Mouse (Mus musculus) yolk sac, embryonic 10.5 days (tissue): ENCODE data around the gene Iqcj.

Experiments
- DNase-seq: peaks from one replicate; pipeline ENCODE4 v3.0.0-alpha.2; 2017; ENCODE audit warnings: low spot score

Gene Iqcj

DNA sequence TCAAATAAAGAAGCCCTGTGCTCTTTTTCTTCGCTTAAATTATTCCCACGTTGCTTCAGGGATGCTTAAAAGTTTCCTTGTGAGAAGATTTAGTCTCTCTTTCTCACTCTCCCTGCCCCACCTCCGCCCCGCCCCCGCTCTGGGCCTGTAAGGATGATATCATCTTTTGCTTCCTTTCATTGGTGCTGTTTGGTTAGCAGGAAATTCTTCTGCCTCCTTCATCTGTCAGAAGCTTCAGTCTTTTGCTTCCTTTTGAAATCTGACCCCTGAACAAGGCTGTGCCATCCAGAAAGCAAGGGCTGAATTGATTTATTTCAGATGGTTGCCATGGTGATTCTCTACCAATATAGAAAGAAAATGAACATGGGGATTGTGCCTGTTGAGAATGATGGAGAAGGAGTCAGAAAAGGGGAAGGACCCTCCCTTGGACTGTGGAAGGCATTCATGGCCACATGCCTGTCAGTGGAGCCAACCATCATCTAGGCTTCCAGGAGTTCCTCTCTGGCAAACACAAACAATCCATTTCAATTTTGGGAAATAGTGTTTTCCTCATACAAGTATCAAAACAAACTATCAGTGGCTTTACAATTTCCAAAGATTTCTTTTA is 62.5 kb downstream of the Iqcj start:
- DNase-seq, result peak; percentile 25

DNA sequence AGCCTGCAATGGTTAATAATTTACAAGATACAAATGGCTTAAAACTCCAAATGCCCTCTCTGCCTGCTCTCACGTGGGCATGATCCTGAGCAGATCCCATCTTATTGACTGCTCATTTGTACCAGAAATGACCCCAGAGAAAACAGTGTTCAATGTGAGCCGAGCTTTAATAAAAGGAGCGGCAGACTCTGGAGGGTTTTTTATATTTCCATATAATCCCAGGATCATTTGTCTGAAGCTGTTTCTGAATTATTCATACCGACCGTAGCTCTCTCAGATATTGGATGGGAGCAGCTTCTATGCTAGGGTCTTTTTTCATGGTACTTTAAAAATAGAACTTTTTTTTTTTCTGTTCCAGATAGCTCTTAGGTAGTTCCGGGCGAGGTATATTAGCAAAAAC is 67.7 kb downstream of the Iqcj start:
- DNase-seq, result no peak

DNA sequence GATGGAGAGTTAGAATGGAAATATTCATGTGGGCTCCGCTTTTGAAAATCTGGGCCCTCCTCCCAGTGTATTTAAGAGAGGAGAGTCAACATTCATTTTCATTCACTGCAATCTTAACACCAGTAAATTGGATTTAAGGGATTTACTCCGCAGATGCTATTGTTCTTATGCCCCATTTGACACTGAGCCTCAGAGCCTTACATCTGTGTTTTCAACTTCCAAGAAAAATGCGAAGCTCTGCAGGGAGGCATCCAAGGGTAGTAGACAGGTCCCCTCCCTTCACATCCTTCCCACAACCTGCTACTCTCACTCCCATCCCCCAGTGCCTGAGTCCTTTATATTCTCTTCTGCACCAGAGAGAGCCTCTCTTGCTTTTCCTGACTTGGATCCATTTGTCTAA is 68.1 kb downstream of the Iqcj start:
- no peak for DNase-seq

DNA sequence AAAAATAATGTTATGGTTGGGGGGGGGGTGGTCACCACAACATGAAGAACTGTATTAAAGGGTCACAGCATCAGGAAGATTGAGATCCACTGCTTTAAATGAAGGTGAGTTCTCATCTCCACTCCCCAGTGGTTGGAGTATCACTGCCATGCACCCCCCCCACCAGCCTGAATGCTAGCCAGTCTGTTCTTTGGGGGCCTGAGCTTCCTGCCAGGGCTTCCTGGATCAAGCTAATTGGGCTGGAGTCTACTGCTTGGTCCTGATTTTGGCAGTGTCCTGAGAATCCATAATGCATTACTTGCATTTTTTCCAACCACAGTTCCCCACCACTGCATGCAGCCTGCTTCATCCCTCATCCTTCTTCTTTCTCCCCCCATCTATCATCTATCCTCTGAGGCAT is 68.7 kb downstream of the Iqcj start:
- DNase-seq, result no peak

DNA sequence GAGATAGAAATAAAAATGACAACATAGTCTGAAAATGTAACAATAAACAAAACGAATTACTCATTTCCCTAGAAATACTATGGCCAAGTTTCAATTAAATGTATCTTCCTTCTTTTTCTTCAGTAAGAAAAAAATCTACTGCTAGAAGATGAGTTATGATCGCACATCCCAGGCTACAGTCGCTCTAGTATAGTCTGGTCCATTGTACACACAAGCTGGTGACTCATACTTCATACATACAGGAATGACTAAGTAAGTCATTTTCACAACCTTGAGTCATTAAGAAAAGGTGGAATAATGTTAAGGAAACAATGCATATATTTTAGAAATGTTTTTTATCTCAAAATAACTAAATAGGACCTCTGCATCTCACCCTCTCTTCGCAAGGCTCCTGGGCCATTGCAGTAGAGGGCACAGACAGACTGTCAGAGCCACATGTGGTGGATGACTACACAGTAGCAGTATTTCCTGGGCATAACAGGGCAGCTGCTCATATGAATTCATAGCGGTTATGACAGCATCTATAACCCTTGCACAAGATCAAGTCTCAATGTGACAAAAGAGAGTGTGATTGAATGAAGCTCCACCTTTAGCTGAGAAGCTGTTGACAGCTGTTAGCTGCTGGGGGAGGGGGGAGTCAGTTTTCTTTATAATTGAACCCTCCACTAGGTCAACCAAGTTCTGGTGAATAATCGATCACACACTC is 70.1 kb downstream of the Iqcj start:
- no peak for DNase-seq

DNA sequence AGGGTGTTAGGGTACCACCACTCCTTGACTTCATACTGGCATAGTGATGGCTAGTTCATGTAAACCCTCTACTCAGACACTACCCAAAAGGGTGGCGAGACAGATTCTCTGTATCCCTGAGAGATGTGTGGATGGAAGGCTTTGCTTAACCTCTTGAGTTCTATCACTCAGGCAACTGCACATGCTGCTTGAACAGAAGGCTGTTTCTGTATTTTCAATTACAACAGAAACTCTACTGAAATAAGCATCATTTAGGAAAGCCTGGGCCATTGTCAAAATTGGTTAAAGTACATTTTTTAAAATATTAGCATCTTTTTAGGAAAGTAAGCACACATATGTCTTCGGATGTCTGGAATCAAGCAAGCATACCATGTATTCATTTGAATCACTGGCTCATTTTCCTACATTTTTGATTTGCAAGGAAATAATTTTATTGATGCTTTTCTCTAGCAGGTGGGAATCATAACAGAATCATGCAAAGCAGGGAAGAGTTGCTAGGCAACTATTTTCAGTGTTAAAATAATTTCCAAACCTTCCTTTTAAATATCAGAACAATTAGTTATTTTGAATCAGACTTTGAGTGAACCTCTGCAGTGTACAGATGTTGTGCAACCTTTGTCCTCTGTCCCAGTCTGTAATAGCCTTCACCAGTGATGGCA is 82.4 kb downstream of the Iqcj start:
- DNase-seq, result no peak

DNA sequence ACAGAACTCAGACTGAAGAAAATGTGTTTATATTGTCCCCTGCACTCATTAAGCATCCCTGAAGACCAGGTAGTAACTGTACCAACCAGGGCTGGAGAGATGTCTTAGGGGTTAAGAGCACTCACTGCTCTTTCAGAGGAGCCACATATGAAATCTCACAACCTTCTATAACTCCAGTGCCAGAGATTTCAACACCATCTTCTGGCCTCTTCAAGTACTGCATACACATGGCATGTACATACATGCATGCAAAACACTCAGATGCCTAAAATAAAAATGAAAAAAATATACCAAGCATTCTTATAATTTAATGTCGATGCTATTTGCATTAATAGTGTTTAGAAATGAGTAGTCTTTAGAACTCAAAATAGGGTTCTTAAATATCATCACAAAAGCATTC is 88.0 kb downstream of the Iqcj start:
- DNase-seq, result no peak

DNA sequence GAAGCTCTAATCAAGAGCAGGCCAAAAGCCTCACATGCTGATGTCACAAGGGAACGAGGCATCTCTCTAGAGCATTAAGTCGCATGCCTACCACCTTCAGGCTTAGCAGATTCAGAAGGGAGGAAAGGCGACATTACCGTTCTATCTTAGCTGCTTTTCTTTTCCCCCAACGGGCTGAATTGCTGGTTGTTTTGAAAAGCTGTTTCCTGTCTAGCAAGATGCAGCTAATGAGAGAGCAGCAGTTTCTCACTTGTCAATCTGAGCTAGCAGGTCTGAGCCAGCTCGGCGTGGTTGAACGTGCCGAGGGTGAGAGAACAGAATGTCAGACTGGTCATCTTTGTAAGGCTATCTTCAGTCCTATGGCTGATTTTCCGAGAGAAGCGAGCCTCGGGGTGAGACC is 91.3 kb downstream of the Iqcj start:
- no peak for DNase-seq

DNA sequence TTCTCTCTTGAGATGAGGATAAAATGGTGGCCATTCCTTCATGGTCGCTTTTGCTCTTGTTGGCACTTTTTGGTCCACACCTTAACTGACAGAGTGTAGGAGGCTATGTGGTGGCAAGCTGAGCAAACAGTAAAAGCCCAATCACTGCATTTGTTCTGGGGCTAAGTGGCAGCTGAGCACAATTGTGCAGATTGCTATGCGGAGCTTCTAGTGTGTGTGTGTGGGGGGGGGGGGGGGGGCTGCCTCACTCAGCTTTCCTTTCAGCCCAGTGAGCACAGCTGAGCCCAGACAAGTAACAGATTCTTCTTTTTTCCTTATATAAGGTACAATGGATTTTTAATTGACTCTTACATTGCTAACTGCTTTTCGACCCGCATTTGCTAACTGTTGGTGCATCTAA is 110.4 kb downstream of the Iqcj start:
- DNase-seq, result no peak

DNA sequence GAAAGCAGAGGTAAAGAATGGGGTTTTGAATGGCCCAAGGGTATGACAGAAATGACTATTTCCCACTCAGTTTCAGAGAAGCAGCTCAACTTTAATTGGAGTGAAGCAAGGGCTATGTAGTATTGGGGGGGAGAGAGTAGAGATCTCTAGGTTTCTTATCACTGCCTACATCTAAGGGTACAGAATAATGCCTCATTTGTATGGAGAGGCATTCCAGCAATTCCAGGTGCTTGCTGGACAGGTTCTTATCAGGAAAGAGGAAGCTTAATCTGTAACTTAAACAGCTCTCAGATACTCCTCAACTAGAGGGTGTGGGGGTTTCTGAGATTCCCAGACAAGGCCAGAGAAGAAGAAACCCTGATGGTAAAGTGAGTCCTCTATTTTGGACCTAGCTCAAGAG is 120.3 kb downstream of the Iqcj start:
- no peak for DNase-seq

DNA sequence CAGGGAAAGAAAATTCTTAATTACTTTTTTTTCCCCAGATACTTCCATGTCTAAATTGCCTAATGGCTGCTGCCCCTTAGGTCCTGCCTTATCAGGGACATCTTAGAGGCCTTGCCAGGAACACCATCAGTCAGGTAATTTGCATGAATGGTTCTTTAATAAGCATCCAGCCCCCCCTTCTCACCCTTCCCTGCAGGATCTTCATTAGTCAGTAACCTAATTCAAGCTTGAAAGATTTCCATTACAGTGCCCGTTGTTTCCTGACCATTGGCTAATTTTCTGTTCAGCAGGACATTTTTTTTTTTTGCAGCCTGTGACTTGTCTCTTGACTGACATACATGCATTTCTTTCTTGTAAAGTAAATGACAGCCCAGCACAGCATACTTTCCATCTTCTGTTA is 123.8 kb downstream of the Iqcj start:
- no peak for DNase-seq

DNA sequence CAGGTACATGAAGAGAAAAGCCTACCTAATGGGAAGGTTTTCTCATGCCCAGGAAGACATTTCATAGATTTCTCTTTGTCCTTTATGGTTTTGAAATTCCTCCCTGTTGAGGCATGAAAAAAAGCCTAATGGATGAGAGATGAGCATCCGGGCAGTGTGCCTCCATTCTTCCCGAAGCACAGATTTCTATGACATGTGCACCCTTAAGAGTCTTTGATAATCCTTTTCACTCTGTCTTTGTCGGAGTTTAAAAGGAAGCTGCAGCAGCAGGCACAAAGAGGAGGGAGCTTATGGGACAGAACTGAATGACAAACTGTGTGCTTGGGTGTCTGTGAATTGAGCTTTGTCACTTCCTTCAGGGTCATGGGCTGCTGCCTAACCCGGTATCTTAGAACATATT is 127.4 kb downstream of the Iqcj start:
- DNase-seq, result no peak

DNA sequence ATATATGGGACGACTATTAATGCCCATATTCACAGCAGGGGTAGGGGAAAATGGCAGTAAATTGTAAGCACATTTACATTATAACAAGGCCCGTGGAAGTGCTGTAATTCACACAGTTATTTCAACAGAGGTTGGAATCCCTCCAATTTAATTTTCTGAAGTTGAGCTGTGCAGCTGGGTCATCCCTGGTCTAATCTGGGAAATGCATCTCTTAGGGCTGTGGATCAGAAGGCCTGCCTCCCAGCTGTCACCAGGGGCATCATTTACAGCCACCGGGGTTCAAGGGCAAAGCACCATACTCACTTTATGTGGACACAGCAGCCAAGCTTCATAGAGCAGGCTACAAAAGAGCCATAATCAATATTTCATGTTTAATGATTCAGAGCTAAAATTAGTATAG is 144.1 kb downstream of the Iqcj start:
- no peak for DNase-seq

DNA sequence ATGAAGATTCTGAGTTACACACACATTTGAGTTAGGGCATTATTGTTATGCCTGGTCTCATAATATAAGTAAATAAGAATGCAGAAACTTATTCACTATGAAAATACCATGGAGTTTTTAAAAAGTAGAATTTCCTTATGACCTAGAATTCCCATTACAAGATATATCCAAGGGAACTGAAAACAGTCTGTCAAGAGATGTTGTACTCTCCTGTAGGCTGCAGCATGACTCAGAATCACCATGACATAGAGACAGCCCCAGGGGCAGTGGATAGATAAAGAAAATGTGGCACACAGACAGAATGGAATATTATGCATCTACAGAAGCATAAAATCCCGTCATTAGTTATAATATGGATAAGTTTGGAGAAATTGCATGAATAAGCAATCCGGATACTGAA is 150.9 kb downstream of the Iqcj start:
- no peak for DNase-seq

DNA sequence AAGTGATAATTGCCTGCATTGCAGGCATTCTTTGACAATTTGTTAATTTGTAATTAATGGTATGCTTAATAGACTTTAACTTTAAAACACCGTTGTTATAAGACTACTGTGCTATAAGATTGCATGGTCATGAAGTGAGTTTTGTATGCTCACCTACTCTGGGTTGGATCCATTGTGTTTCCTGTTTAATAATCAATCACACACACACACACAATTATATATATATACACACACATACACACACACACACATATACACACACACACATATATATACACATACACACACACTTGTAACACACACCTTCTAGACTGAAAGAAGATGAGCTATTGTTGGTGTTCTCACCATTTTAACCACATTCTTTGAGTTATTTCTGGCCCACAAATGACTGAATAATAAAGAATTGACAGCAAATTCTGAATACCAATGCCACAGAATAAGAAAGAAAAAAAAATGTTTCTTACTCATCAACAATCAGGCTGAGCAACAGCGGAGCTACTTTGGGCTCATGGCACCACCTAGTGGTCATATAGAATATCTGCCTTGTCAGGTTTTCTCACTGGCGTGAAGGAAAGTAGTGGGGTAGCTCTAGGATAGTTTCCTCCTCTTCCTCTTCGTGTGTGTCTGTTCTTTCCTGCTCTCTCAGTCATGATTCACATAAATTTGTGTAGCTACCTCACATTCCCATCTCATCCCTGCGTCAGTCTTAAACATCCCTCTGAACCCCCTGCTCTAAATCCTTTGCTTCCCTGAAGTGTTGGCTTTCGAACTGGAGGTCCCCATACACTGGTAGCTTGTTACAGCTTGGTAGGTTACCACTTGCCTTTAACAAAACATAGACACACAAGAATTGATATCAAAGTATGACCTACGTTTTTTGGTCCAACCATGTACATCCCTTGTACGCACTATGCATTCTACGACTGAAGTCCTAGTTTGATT is 153.7 kb downstream of the Iqcj start:
- DNase-seq, result no peak

DNA sequence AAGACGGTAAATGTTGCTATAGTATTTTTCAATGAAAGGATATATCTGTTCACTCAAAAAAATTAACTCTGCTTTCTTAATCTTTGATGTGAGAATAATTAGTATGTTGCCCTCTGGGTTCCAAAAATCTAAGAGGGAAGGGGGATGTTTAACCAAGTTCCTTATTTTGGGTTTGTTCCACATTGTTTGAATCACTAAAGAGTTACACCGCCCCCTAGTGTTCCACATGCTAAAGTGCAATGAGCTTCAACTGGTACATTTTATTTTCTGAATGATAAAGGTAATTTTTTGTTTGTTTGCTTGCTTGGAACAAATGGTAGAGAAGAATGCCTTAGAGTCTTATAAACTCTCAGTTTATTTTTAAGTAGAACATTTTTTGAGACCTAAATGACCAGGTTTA is 161.5 kb downstream of the Iqcj start:
- DNase-seq, result no peak

DNA sequence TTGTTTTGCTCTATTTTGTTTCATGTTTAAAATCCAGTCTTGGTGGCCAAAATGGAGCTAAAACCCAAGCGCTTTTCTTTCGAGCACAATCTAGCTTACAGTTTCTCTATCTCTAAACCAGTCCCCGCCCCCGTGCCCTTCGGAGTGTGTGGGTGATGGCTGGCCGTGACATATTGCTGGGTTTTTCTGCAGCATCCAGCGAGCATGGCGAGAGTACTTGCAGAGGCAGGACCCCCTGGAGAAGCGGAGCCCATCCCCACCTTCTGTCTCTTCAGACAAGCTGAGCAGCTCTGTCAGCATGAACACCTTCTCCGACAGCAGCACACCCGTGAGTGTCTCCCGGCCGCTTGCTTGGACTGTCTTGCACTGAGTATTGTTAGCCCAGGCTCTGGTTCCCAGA is 163.1 kb downstream of the Iqcj start:
- DNase-seq, result no peak

DNA sequence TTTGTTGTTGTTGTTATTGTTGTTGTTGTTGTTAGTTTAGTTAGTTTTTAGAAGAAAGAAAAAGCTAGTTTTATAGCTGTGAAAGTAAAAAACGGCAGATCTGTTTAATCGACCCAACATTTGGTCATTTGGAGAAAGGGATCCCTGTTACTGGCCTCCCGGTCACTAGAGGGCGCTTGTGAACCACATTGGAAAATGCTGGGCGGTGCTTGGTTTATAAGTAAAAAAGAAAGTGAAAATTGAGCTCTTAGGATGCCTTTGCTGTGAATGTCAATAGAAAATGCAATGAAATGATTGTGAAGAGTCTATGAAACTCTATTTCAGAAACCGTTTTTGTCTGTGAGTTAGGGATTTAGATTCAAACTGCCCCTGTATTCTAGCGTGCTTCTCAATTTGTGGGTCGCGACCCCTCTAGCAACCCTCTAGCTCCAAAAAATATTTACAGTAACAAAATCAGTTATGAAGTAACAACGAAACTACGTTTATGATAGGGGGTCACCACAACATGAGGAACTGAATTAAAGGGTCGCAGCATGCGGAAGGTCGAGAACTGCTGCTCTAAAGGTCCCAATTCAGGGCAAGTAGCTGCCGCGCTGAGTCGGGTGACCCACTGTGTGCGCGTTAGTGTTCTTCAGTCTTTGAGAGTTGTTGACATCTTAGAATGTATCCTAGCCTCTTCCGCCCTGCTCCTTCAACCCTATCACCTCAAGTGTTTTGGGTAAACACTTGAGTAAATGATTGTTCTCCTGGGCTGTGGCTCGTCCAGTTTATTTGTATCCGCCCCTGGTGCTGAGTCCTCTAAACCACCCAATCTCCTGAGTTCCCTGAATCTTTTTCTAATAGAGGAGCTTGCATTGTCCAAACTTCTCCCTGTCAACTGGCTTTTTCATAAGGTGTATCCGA is 164.6 kb downstream of the Iqcj start:
- DNase-seq, result peak; percentile 32

DNA sequence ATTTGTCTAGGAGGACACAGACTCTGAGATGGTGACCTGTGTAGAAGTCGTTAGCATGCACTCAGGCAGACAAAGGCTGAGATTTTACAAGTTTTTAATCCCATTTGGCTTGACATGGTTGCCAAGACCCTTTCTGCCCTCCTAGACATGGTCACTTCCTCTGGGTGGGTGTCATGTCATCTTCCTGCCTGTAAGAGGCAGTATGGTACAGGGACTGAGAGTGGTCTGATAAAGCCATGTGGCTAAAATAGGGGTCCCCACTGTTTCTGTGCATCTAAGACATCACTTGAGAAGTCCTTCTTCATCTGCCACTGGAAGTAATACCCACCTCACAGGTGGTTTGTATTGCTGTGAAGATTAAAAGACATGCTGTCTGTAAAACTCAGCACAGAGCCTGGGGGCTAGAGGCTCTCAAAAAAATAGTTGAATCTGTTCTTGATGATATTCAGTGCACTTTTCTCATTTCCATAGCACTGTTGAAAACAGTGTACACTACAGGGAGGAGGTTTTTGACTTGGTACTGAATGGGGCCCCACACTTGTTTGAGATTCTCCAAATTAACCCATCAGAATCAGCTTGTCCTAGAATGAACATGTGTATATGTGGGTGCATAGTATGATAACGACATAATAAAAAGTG is 167.3 kb downstream of the Iqcj start:
- DNase-seq, result no peak

DNA sequence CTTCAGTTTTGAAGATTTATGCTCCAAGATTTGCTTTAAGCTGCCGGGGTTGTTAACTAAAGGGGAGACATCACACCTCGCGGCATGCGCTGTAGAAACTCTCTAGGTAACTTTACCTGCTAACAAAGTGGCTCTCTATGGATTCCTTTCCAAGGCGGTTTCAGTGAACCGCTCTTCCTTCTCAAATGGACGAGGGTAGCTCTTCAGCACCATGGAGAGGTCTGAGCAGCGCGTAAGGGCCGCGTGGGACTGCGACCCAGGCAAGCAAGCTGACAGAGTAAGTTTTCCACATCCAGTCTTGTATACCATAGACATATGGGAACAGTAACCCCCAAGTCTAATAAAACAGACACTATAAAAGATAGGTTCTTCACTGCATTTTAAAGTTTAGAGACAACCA is 172.7 kb downstream of the Iqcj start, which contains the start of gene Schip1:
Schip1 (plus strand) TSS at position 72 of the 400 bp plus-strand sequence.
- peak; percentile 47 for DNase-seq
